Mouse (Mus musculus): ENCODE measurements around the gene Sell.

DNA sequence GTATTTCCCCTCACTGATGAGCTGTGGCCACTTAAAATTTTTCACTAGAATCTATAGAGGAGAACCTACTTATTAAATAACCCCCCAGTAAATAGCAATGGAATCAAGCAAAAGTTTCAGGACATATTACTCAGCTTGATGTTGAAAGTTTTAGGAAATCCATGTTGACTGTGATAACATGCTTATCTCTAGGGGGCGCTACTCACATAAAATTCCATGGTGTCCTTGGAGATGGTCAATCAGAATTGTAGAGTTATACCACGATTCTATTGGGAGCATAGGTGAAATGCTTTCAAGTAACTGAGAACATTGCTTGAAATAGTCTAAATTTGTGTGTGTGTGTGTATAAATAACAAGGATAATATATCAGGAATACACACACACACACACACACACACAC lies 7.0 kb upstream of the Sell start:
- TF ChIP-seq POLR2A (IDR thresholded peaks at IDR 0.05; ENCODE audit: control insufficient read depth, extremely low read depth, insufficient read depth, low read length, poor library complexity): no peak
- no peak for TF ChIP-seq CTCF (IDR thresholded peaks at IDR 0.05; ENCODE audit: borderline replicate concordance, control insufficient read depth, extremely low read depth, insufficient read depth, low read length, poor library complexity)
